Mouse (Mus musculus): ENCODE results near the gene Cox17. TPM values are rescaled to one million over a fixed set of nuclear protein-coding genes. Genes with fewer than 3 reads are reported as not detected.
A peak's percentile ranks its signal among the peaks of the same experiment; 100 is the strongest.

The Cox17 gene
- polyA plus RNA-seq, 1 experiment from 2014 or later: 337 TPM

- no peak for ATAC-seq (ENCODE audit: insufficient number of reproducible peaks, insufficient read depth, low FRiP score, low read depth)
- Histone ChIP-seq H3K9ac (ENCODE audit: low read length) (peak overlapping the region; percentile 98), H3K4me3 (ENCODE audit: control insufficient read depth in 1 of 2, insufficient read depth in 1 of 2, low read depth in 1 of 2, low read length in 2 of 2) (peak overlapping the region; percentile 73 to 93), H3K4me1 (ENCODE audit: control insufficient read depth in 2 of 2, insufficient read depth in 2 of 2, low read length in 2 of 2) (peaks cover 24 to 48% of the 10 kb centered on the region in 2 experiments), H3K36me3 (ENCODE audit: control insufficient read depth, insufficient read depth, low read length) (peaks cover 45% of the 10 kb centered on the region), H3K27me3 (ENCODE audit: control insufficient read depth, insufficient read depth, low read length) (no peaks in the 10 kb centered on the region), H3K9me3 (ENCODE audit: control insufficient read depth, low read length) (no peaks in the 10 kb centered on the region), H3K27ac (replicated peaks in 1 of 2; ENCODE audit: control insufficient read depth in 1 of 2, insufficient read depth in 1 of 2, low read depth in 2 of 2, low read length in 2 of 2) (peak overlapping the region; percentile 14 to 99; a peak in 3 of 4 replicates), H3K4me2 (ENCODE audit: low read length) (peak overlapping the region; percentile 80)
- WGBS: 24% methylated on average over 4 of the region's 4 CpGs
These were observed 19.4 kb downstream of the Cox17 start for GRCm38 (mm10) chr16:38366231-38366630.

- Histone ChIP-seq H3K9ac (ENCODE audit: low read length) (peak overlapping the region; percentile 43), H3K27me3 (ENCODE audit: control insufficient read depth, insufficient read depth, low read length) (no peaks in the 10 kb centered on the region), H3K4me2 (ENCODE audit: low read length) (peak overlapping the region; percentile 51), H3K4me1 (ENCODE audit: control insufficient read depth in 2 of 2, insufficient read depth in 2 of 2, low read length in 2 of 2) (peaks cover 14 to 50% of the 10 kb centered on the region in 2 experiments), H3K9me3 (ENCODE audit: control insufficient read depth, low read length) (no peaks in the 10 kb centered on the region), H3K36me3 (ENCODE audit: control insufficient read depth, insufficient read depth, low read length) (peaks cover 64% of the 10 kb centered on the region), H3K27ac (replicated peaks in 1 of 2; ENCODE audit: control insufficient read depth in 1 of 2, insufficient read depth in 1 of 2, low read depth in 2 of 2, low read length in 2 of 2) (no peak overlapping the region; a peak in 1 of 4 replicates), H3K4me3 (ENCODE audit: control insufficient read depth in 1 of 2, insufficient read depth in 1 of 2, low read depth in 1 of 2, low read length in 2 of 2) (peak overlapping the region in 1 of 2 experiments; percentile 2; a peak in 1 of 4 replicates)
- 21% methylated on average over 10 of the region's 10 CpGs for WGBS
- ATAC-seq (ENCODE audit: insufficient number of reproducible peaks, insufficient read depth, low FRiP score, low read depth): no peak
These were observed 21.5 kb downstream of the Cox17 start for GRCm38 (mm10) chr16:38368336-38368735.

GRCm38 (mm10) chr16:38369000-38369399 is 22.2 kb downstream of the Cox17 start:
- Histone ChIP-seq H3K4me2 (ENCODE audit: low read length) (peak overlapping the region; percentile 51), H3K27me3 (ENCODE audit: control insufficient read depth, insufficient read depth, low read length) (no peaks in the 10 kb centered on the region), H3K27ac (replicated peaks in 1 of 2; ENCODE audit: control insufficient read depth in 1 of 2, insufficient read depth in 1 of 2, low read depth in 2 of 2, low read length in 2 of 2) (0 out of 4 replicates have a peak overlapping the region, but pooled peaks of 1 of the 2 experiments have one; percentile 38), H3K4me3 (ENCODE audit: control insufficient read depth in 1 of 2, insufficient read depth in 1 of 2, low read depth in 1 of 2, low read length in 2 of 2) (no peak overlapping the region), H3K9ac (ENCODE audit: low read length) (peak overlapping the region; percentile 43), H3K9me3 (ENCODE audit: control insufficient read depth, low read length) (no peaks in the 10 kb centered on the region), H3K36me3 (ENCODE audit: control insufficient read depth, insufficient read depth, low read length) (peaks cover 70% of the 10 kb centered on the region), H3K4me1 (ENCODE audit: control insufficient read depth in 2 of 2, insufficient read depth in 2 of 2, low read length in 2 of 2) (peaks cover 19 to 54% of the 10 kb centered on the region in 2 experiments)
- WGBS: 63% methylated on average over 7 of the region's 7 CpGs
- no peak for ATAC-seq (ENCODE audit: insufficient number of reproducible peaks, insufficient read depth, low FRiP score, low read depth)

GRCm38 (mm10) chr16:38369431-38369830 is 22.6 kb downstream of the Cox17 start:
- WGBS: 75% methylated on average over 8 of the region's 8 CpGs
- Histone ChIP-seq H3K4me1 (ENCODE audit: control insufficient read depth in 2 of 2, insufficient read depth in 2 of 2, low read length in 2 of 2) (peaks cover 22 to 58% of the 10 kb centered on the region in 2 experiments), H3K9me3 (ENCODE audit: control insufficient read depth, low read length) (no peaks in the 10 kb centered on the region), H3K27me3 (ENCODE audit: control insufficient read depth, insufficient read depth, low read length) (no peaks in the 10 kb centered on the region), H3K4me2 (ENCODE audit: low read length) (peak overlapping the region; percentile 51; the same call in 1 of the 2 replicates), H3K4me3 (ENCODE audit: control insufficient read depth in 1 of 2, insufficient read depth in 1 of 2, low read depth in 1 of 2, low read length in 2 of 2) (no peak overlapping the region), H3K9ac (ENCODE audit: low read length) (peak overlapping the region; percentile 43; the same call in 1 of the 2 replicates), H3K36me3 (ENCODE audit: control insufficient read depth, insufficient read depth, low read length) (peaks cover 75% of the 10 kb centered on the region), H3K27ac (replicated peaks in 1 of 2; ENCODE audit: control insufficient read depth in 1 of 2, insufficient read depth in 1 of 2, low read depth in 2 of 2, low read length in 2 of 2) (0 out of 4 replicates have a peak overlapping the region, but pooled peaks of 1 of the 2 experiments have one; percentile 38)
- no peak for ATAC-seq (ENCODE audit: insufficient number of reproducible peaks, insufficient read depth, low FRiP score, low read depth)

- peaks cover 26 to 64% of the 10 kb centered on the region in 2 experiments for H3K4me1 ChIP-seq (ENCODE audit: control insufficient read depth in 2 of 2, insufficient read depth in 2 of 2, low read length in 2 of 2)
- no peaks in the 10 kb centered on the region for H3K27me3 ChIP-seq (ENCODE audit: control insufficient read depth, insufficient read depth, low read length)
- H3K9ac ChIP-seq (ENCODE audit: low read length): peak overlapping the region; percentile 43; the same call in 1 of the 2 replicates
- H3K4me3 ChIP-seq (ENCODE audit: control insufficient read depth in 1 of 2, insufficient read depth in 1 of 2, low read depth in 1 of 2, low read length in 2 of 2): no peak overlapping the region
- peak overlapping the region; percentile 51; the same call in 1 of the 2 replicates for H3K4me2 ChIP-seq (ENCODE audit: low read length)
- H3K27ac ChIP-seq (replicated peaks in 1 of 2; ENCODE audit: control insufficient read depth in 1 of 2, insufficient read depth in 1 of 2, low read depth in 2 of 2, low read length in 2 of 2): peak overlapping the region in 1 of 2 experiments; percentile 34; a peak in 2 of 4 replicates
- no peaks in the 10 kb centered on the region for H3K9me3 ChIP-seq (ENCODE audit: control insufficient read depth, low read length)
- no peak for ATAC-seq (ENCODE audit: insufficient number of reproducible peaks, insufficient read depth, low FRiP score, low read depth)
- 73% methylated on average over 4 of the region's 4 CpGs for WGBS
- peaks cover 78% of the 10 kb centered on the region for H3K36me3 ChIP-seq (ENCODE audit: control insufficient read depth, insufficient read depth, low read length)
These were observed 23.2 kb downstream of the Cox17 start for GRCm38 (mm10) chr16:38369992-38370484.

- no peak for ATAC-seq (ENCODE audit: insufficient number of reproducible peaks, insufficient read depth, low FRiP score, low read depth)
- Histone ChIP-seq H3K4me2 (ENCODE audit: low read length) (0 out of 2 replicates have a peak overlapping the region, but pooled peaks have one; percentile 11), H3K27me3 (ENCODE audit: control insufficient read depth, insufficient read depth, low read length) (no peaks in the 10 kb centered on the region), H3K36me3 (ENCODE audit: control insufficient read depth, insufficient read depth, low read length) (peaks cover 78% of the 10 kb centered on the region), H3K9ac (ENCODE audit: low read length) (0 out of 2 replicates have a peak overlapping the region, but pooled peaks have one; percentile 26), H3K4me1 (ENCODE audit: control insufficient read depth in 2 of 2, insufficient read depth in 2 of 2, low read length in 2 of 2) (peaks cover 28 to 72% of the 10 kb centered on the region in 2 experiments), H3K27ac (replicated peaks in 1 of 2; ENCODE audit: control insufficient read depth in 1 of 2, insufficient read depth in 1 of 2, low read depth in 2 of 2, low read length in 2 of 2) (0 out of 4 replicates have a peak overlapping the region, but pooled peaks of 1 of the 2 experiments have one; percentile 24), H3K4me3 (ENCODE audit: control insufficient read depth in 1 of 2, insufficient read depth in 1 of 2, low read depth in 1 of 2, low read length in 2 of 2) (no peak overlapping the region), H3K9me3 (ENCODE audit: control insufficient read depth, low read length) (no peaks in the 10 kb centered on the region)
- 52% methylated on average over 8 of the region's 8 CpGs for WGBS
These were observed 24.0 kb downstream of the Cox17 start for GRCm38 (mm10) chr16:38370633-38371374.

- 58% methylated on average over 15 of the region's 15 CpGs for WGBS
- H3K9ac ChIP-seq (ENCODE audit: low read length): peak overlapping the region; percentile 26; the same call in 1 of the 2 replicates
These were observed 25.0 kb downstream of the Cox17 start for GRCm38 (mm10) chr16:38371705-38372296.

More at GRCm38 (mm10) chr16:38371705-38372296, 25.0 kb downstream of the Cox17 start:
- Histone ChIP-seq H3K4me2 (ENCODE audit: low read length) (peak overlapping the region; percentile 11; the same call in 1 of the 2 replicates), H3K36me3 (ENCODE audit: control insufficient read depth, insufficient read depth, low read length) (peaks cover 82% of the 10 kb centered on the region), H3K9me3 (ENCODE audit: control insufficient read depth, low read length) (no peaks in the 10 kb centered on the region), H3K27me3 (ENCODE audit: control insufficient read depth, insufficient read depth, low read length) (no peaks in the 10 kb centered on the region), H3K27ac (replicated peaks in 1 of 2; ENCODE audit: control insufficient read depth in 1 of 2, insufficient read depth in 1 of 2, low read depth in 2 of 2, low read length in 2 of 2) (peak overlapping the region in 1 of 2 experiments; percentile 29; a peak in 1 of 4 replicates), H3K4me3 (ENCODE audit: control insufficient read depth in 1 of 2, insufficient read depth in 1 of 2, low read depth in 1 of 2, low read length in 2 of 2) (no peak overlapping the region), H3K4me1 (ENCODE audit: control insufficient read depth in 2 of 2, insufficient read depth in 2 of 2, low read length in 2 of 2) (peaks cover 34 to 80% of the 10 kb centered on the region in 2 experiments)
- no peak for ATAC-seq (ENCODE audit: insufficient number of reproducible peaks, insufficient read depth, low FRiP score, low read depth)
